Mouse (Mus musculus): ENCODE results near the gene Sdhaf2.

DNA sequence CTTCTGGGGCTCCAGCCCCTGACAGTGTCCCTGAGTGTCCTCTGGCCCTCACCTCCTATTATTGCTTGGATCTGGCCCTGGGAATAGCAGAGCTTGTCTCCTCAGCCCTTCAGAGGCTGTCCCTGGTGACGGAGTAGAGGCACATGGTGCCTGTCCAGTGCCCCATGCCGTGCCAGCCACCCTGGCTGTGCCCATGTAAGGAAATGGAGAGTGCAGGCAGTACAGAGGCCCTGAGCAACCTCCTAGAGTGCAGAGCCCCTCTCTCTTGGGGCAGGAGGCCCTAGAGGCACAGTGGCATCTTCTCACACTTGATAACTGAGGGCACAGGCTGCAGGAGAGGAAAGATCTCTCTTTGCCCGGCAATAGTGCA is 70.5 kb downstream of the Sdhaf2 start:
- TF ChIP-seq CTCF (IDR thresholded peaks at IDR 0.05; ENCODE audit: low read depth, low read length), result no peak
- no peak for TF ChIP-seq POLR2A (IDR thresholded peaks at IDR 0.05; ENCODE audit: extremely low read depth, insufficient read depth, low read length)

Data from liver, adult 2 months (tissue).